Mouse (Mus musculus) CH12.LX (cell line): ENCODE measurements around the gene Mcl1. TPM values are rescaled to one million over a fixed set of nuclear protein-coding genes. Genes with fewer than 3 reads are reported as not detected.

Experiments
- DNase-seq: peaks from one replicate; pipeline ENCODE4 v3.0.0-alpha.2; 2013; ENCODE audit errors: extremely low read depth
- H3K27ac ChIP-seq: 2 replicates; pipeline ENCODE4 v1.5.1; 2012; ENCODE audit warnings: low read depth, mild to moderate bottlenecking, control low read depth, moderate library complexity; ENCODE audit not compliant: insufficient read depth
- H3K27me3 ChIP-seq: replicated peaks from 2 replicates; pipeline ENCODE3; 2012; ENCODE audit warnings: inconsistent platforms
- H3K36me3 ChIP-seq, 2 experiments: replicated peaks in 1 of 2; 2 replicates each; pipeline versions ENCODE3 to v1.6.1; 2012; ENCODE audit warnings: inconsistent platforms in 1 of 2, low read length in 1 of 2, mild to moderate bottlenecking in 1 of 2, mixed read lengths in 1 of 2, moderate library complexity in 1 of 2; ENCODE audit not compliant: control insufficient read depth in 1 of 2, insufficient read depth in 1 of 2
- H3K4me1 ChIP-seq, 2 experiments: 2 replicates each; pipeline ENCODE4 v1.6.1; 2012; ENCODE audit warnings: inconsistent platforms in 1 of 2, moderate library complexity in 1 of 2; ENCODE audit not compliant: insufficient read depth in 2 of 2, control insufficient read depth in 1 of 2
- H3K4me2 ChIP-seq: 2 replicates; pipeline ENCODE4 v1.6.1; 2012; ENCODE audit warnings: low read depth, mild to moderate bottlenecking, control low read depth; ENCODE audit not compliant: poor library complexity, insufficient read depth, severe bottlenecking
- H3K4me3 ChIP-seq, 3 experiments: fragments of 150-350 bp in 1 of 3; sonication (generic) in 1 of 3; replicated peaks in 1 of 3; 2 replicates each; pipeline versions ENCODE3 to v1.5.1; 2011 to 2012; ENCODE audit warnings: low read depth in 2 of 3, low read length in 2 of 3, mild to moderate bottlenecking in 2 of 3, moderate library complexity in 2 of 3, control low read depth in 1 of 3, improper control_type of control experiment in 1 of 3, inconsistent platforms in 1 of 3, mixed read lengths in 1 of 3; ENCODE audit not compliant: poor library complexity in 1 of 3
- H3K79me2 ChIP-seq: replicated peaks from 2 replicates; pipeline ENCODE4 v1.6.1; 2012; ENCODE audit warnings: mild to moderate bottlenecking, moderate library complexity; ENCODE audit not compliant: control insufficient read depth, poor library complexity, insufficient read depth, severe bottlenecking; ENCODE audit errors: extremely low read depth
- H3K9ac ChIP-seq: 2 replicates; pipeline ENCODE4 v1.6.1; 2012; ENCODE audit warnings: low read depth, mild to moderate bottlenecking, control low read depth, moderate library complexity; ENCODE audit not compliant: insufficient read depth
- H3K9me3 ChIP-seq: replicated peaks from 2 replicates; pipeline ENCODE3; 2012; ENCODE audit warnings: low read length, inconsistent platforms, mixed read lengths
- CHD2 ChIP-seq: IDR thresholded peaks from 2 replicates; pipeline ENCODE4 v1.6.1; 2011; ENCODE audit warnings: low read length, improper control_type of control experiment
- CTCF ChIP-seq, 2 experiments: IDR thresholded peaks in 1 of 2; conservative IDR thresholded peaks in 1 of 2; 2 replicates each; pipeline ENCODE4 v1.5.1; 2011 to 2012; ENCODE audit warnings: low read depth in 2 of 2, low read length in 2 of 2, improper control_type of control experiment in 1 of 2, inconsistent platforms in 1 of 2, mild to moderate bottlenecking in 1 of 2, moderate library complexity in 1 of 2
- E2F4 ChIP-seq: IDR thresholded peaks from 2 replicates; pipeline ENCODE4 v1.6.1; 2011; ENCODE audit warnings: low read depth, low read length, improper control_type of control experiment; ENCODE audit not compliant: insufficient replicate concordance
- EP300 ChIP-seq: IDR thresholded peaks from 2 replicates; pipeline ENCODE4 v1.6.1; 2011; ENCODE audit warnings: low read length, improper control_type of control experiment
- IRF4 ChIP-seq: IDR thresholded peaks from 2 replicates; pipeline ENCODE4 v1.6.1; 2014; ENCODE audit warnings: low read depth, mild to moderate bottlenecking, inconsistent platforms, low read length, improper control_type of control experiment
- JUN ChIP-seq: IDR thresholded peaks from 2 replicates; pipeline ENCODE4 v1.6.1; 2011; ENCODE audit warnings: low read depth, mild to moderate bottlenecking, low read length, improper control_type of control experiment, moderate library complexity; ENCODE audit not compliant: insufficient read depth
- JUND ChIP-seq: conservative IDR thresholded peaks from 2 replicates; pipeline ENCODE4 v1.6.1; 2011; ENCODE audit warnings: low read depth, low read length, improper control_type of control experiment
- KAT2A ChIP-seq: IDR thresholded peaks from 2 replicates; pipeline ENCODE4 v1.6.1; 2012; ENCODE audit warnings: low read length, improper control_type of control experiment, inconsistent platforms; ENCODE audit not compliant: insufficient replicate concordance
- MAFK ChIP-seq: IDR thresholded peaks from 2 replicates; pipeline ENCODE4 v1.6.1; 2011; ENCODE audit warnings: low read length, improper control_type of control experiment; ENCODE audit not compliant: insufficient replicate concordance
- MAX ChIP-seq: IDR thresholded peaks from 2 replicates; pipeline ENCODE4 v1.6.1; 2011; ENCODE audit warnings: low read length, improper control_type of control experiment
- MAZ ChIP-seq: IDR thresholded peaks from 2 replicates; pipeline ENCODE4 v1.6.1; 2012; ENCODE audit warnings: low read depth, mild to moderate bottlenecking, inconsistent platforms, low read length, improper control_type of control experiment, moderate library complexity
- MXI1 ChIP-seq: IDR thresholded peaks from 2 replicates; pipeline ENCODE4 v1.6.1; 2011; ENCODE audit warnings: mild to moderate bottlenecking, low read depth, low read length, improper control_type of control experiment
- MYC ChIP-seq: IDR thresholded peaks from 2 replicates; pipeline ENCODE4 v1.6.1; 2011; ENCODE audit warnings: low read depth, mild to moderate bottlenecking, improper control_type of control experiment, low read length
- PAX5 ChIP-seq: IDR thresholded peaks from 2 replicates; pipeline ENCODE4 v1.6.1; 2012; ENCODE audit warnings: low read length, inconsistent platforms, mixed read lengths
- POLR2A ChIP-seq: IDR thresholded peaks from 2 replicates; pipeline ENCODE4 v1.6.1; 2011; ENCODE audit warnings: low read depth, mild to moderate bottlenecking, improper control_type of control experiment, low read length
- RCOR1 ChIP-seq: conservative IDR thresholded peaks from 2 replicates; pipeline ENCODE4 v1.6.1; 2012; ENCODE audit warnings: low read depth, mild to moderate bottlenecking, inconsistent platforms, low read length, improper control_type of control experiment
- SIN3A ChIP-seq: IDR thresholded peaks from 2 replicates; pipeline ENCODE4 v1.6.1; 2012; ENCODE audit warnings: low read length, improper control_type of control experiment, inconsistent platforms
- TCF12 ChIP-seq: IDR thresholded peaks from 2 replicates; pipeline ENCODE4 v1.6.1; 2014; ENCODE audit warnings: low read depth, mild to moderate bottlenecking, inconsistent platforms, low read length, improper control_type of control experiment
- USF1 ChIP-seq: IDR thresholded peaks from 2 replicates; pipeline ENCODE4 v1.6.1; 2014; ENCODE audit warnings: low read depth, mild to moderate bottlenecking, inconsistent platforms, low read length, improper control_type of control experiment
- USF2 ChIP-seq: conservative IDR thresholded peaks from 2 replicates; pipeline ENCODE4 v1.6.1; 2011; ENCODE audit warnings: low read depth, low read length, improper control_type of control experiment
- ZKSCAN1 ChIP-seq: IDR thresholded peaks from 2 replicates; pipeline ENCODE4 v1.6.1; 2012; ENCODE audit warnings: low read depth, inconsistent platforms, low read length, improper control_type of control experiment, borderline replicate concordance
- ZMIZ1 ChIP-seq: IDR thresholded peaks from 2 replicates; pipeline ENCODE4 v1.6.1; 2012; ENCODE audit warnings: low read depth, mild to moderate bottlenecking, inconsistent platforms, low read length, improper control_type of control experiment
- ZNF384 ChIP-seq: IDR thresholded peaks from 2 replicates; pipeline ENCODE4 v1.6.1; 2012; ENCODE audit warnings: low read depth, low read length, improper control_type of control experiment, inconsistent platforms
- dilution Hi-C: fragments of 300-500 bp; cut with MboI; formaldehyde crosslinking; loops from 2 replicates; pipeline ENCODE4 v1.14.3; 2020; ENCODE audit warnings: low sequenced_read_pairs; ENCODE audit not compliant: extremely low pct_unique_long_range_greater_than_20kb, extremely low pct_ligation_motif_present
- in situ Hi-C: fragments of 300-500 bp; cut with MboI; formaldehyde crosslinking; loops from 3 replicates; pipeline ENCODE4 v1.14.3; 2019; ENCODE audit warnings: low sequenced_read_pairs, low pct_ligation_motif_present, low pct_unique_long_range_greater_than_20kb, mixed read lengths
- polyA plus RNA-seq: library from polyadenylated mRNA; unstranded; fragments of >175 nt; gene quantifications from 2 replicates; pipeline ENCODE4 v1.2.1, GENCODE M21; 2012; ENCODE audit warnings: low read depth; ENCODE audit not compliant: insufficient read length
- total RNA-seq, 2 experiments: library from RNA; depleted of rRNA; stranded (reverse); fragments of 300-350 nt in 1 of 2; fragments of >200 nt in 1 of 2; gene quantifications; 2 replicates each; pipeline ENCODE4 v1.2.3; 2012 to 2014

Mcl1 gene
- total and polyA plus RNA-seq, 3 experiments, result 95.9 to 225 (median 188) TPM

GRCm38 (mm10) chr3:95664940-95665352 lies 6.4 kb downstream of the Mcl1 start (continued):
- TF ChIP-seq POLR2A (no peak; the same call in 1 of the 2 replicates), ZMIZ1 (no peak; the same call in 1 of the 2 replicates), JUND (no peak), IRF4 (peak; percentile 33; the same call in 1 of the 2 replicates), JUN (no peak), MAX (peak; percentile 24; the same call in 1 of the 2 replicates), EP300 (no peak), ZNF384 (no peak), MXI1 (no peak), USF1 (no peak), CTCF (conservative IDR thresholded peaks at IDR 0.05 in 1 of 2, IDR thresholded peaks at IDR 0.05 in 1 of 2; ENCODE audit: low read depth in 2 of 2, low read length in 2 of 2) (no peak), CHD2 (no peak; the same call in 1 of the 2 replicates), USF2 (no peak), RCOR1 (no peak; the same call in 1 of the 2 replicates), PAX5 (no peak), MYC (0 out of 2 replicates have a peak, but pooled peaks have one; percentile 28), MAZ (no peak), ZKSCAN1 (no peak), E2F4 (no peak), TCF12 (peak; percentile 63; the same call in 1 of the 2 replicates), KAT2A (no peak), MAFK (no peak)

- dilution Hi-C loops, result no loop called here
- Histone ChIP-seq H3K4me2 (no peak overlapping the region), H3K27me3 (no peaks in the 10 kb centered on the region), H3K9me3 (no peaks in the 10 kb centered on the region), H3K9ac (0 out of 2 replicates have a peak overlapping the region, but pooled peaks have one; percentile 9), H3K4me3 (no peak overlapping the region), H3K4me1 (peaks cover 24 to 84% of the 10 kb centered on the region in 2 experiments), H3K79me2 (peaks cover 78% of the 10 kb centered on the region), H3K27ac (peak overlapping the region; percentile 42; the same call in 1 of the 2 replicates), H3K36me3 (peaks cover 21 to 55% of the 10 kb centered on the region in 2 experiments)
- in situ Hi-C loops, result no loop called here
- DNase-seq, result no peak
- no peak for TF ChIP-seq SIN3A
- 0 out of 2 replicates have a peak, but pooled peaks have one; percentile 7 for TF ChIP-seq IRF4
- peak; percentile 40 for TF ChIP-seq POLR2A
- peak; percentile 76 for TF ChIP-seq CHD2
These were observed 7.7 kb downstream of the Mcl1 start for GRCm38 (mm10) chr3:95666124-95666844.
